Mouse (Mus musculus): ENCODE measurements around the gene Mmp24.

- TF ChIP-seq CTCF (IDR thresholded peaks at IDR 0.05; ENCODE audit: borderline replicate concordance, control insufficient read depth, extremely low read depth, insufficient read depth, low read length, poor library complexity) (no peak), POLR2A (IDR thresholded peaks at IDR 0.05; ENCODE audit: control insufficient read depth, extremely low read depth, insufficient read depth, low read length, poor library complexity) (no peak)
Observed at GRCm38 (mm10) chr2:155751014-155751786, 23.9 kb upstream of the Mmp24 start, which contains the start of gene Procr.
